Mouse (Mus musculus) spleen, adult 2 months (tissue): ENCODE data around the gene Zfp97. TPM values are rescaled to one million over a fixed set of nuclear protein-coding genes. Genes with fewer than 3 reads are reported as not detected.
"Not testable (repeated sequence)": the region's sequence is repeated elsewhere in the genome, so short reads cannot be mapped to it uniquely, and the experiment has no call there.

Experiments
- DNase-seq, 2 experiments: peaks; one replicate each; pipeline versions ENCODE4 v3.0.0 to v3.0.0-alpha.2; 2012 to 2021; ENCODE audit warnings: low spot score in 2 of 2, low read depth in 1 of 2
- H3K27ac ChIP-seq: fragments of 200-500 bp; 2 replicates; pipeline ENCODE4 v1.5.1; 2012; ENCODE audit warnings: low read length, inconsistent platforms; ENCODE audit not compliant: insufficient read depth
- H3K27me3 ChIP-seq: fragments of 200-500 bp; 2 replicates; pipeline ENCODE4 v1.6.1; 2012; ENCODE audit warnings: mild to moderate bottlenecking, moderate library complexity, low read length, inconsistent platforms; ENCODE audit not compliant: control insufficient read depth, insufficient read depth
- H3K36me3 ChIP-seq: fragments of 200-500 bp; 2 replicates; pipeline ENCODE4 v1.6.1; 2012; ENCODE audit warnings: mild to moderate bottlenecking, low read length, inconsistent platforms; ENCODE audit not compliant: control insufficient read depth, insufficient read depth
- H3K4me1 ChIP-seq: fragments of 200-500 bp; 2 replicates; pipeline ENCODE4 v1.6.1; 2011; ENCODE audit warnings: inconsistent platforms; ENCODE audit not compliant: control insufficient read depth, insufficient read depth, insufficient read length
- H3K4me3 ChIP-seq: fragments of 200-500 bp; 2 replicates; pipeline ENCODE4 v1.5.1; 2011; ENCODE audit warnings: mild to moderate bottlenecking, inconsistent platforms; ENCODE audit not compliant: insufficient read depth, insufficient read length; ENCODE audit errors: extremely low read depth
- CTCF ChIP-seq: fragments of 200-500 bp; IDR thresholded peaks from 2 replicates; pipeline ENCODE4 v1.5.1; 2011; ENCODE audit warnings: mild to moderate bottlenecking, inconsistent platforms; ENCODE audit not compliant: insufficient read depth, insufficient read length, insufficient replicate concordance; ENCODE audit errors: extremely low read depth
- POLR2A ChIP-seq: fragments of 200-500 bp; IDR thresholded peaks from 2 replicates; pipeline ENCODE4 v1.6.1; 2011; ENCODE audit warnings: low read depth, low read length, inconsistent platforms
- WGBS: fragments of 180-500 bp; shearing (Covaris S2); methylation state at CpG from one replicate; pipeline ENCODE4 v1.1.7; 2018; 5-methylcytosine and 5-hydroxymethylcytosine counted together
- polyA plus RNA-seq: library from polyadenylated mRNA; depleted of rRNA; stranded (reverse); fragments of >200 nt; gene quantifications from 2 replicates; pipeline ENCODE4 v1.2.3, GENCODE M21; 2012; rRNA removed

The Zfp97 gene
- 0.22 and 0.39 TPM in 2 replicates for polyA plus RNA-seq

GRCm38 (mm10) chr17:17120830-17121502 is at the start of gene Zfp97:
Gene Zfp97 (plus strand): TSS chr17:17121415.
- no CpG with 5 or more reads among the region's 8 CpGs for WGBS
- not testable (repeated sequence) for H3K36me3 ChIP-seq, H3K27me3 ChIP-seq, H3K27ac ChIP-seq, DNase-seq, H3K4me3 ChIP-seq, H3K4me1 ChIP-seq

- not testable (repeated sequence) for DNase-seq, H3K4me1 ChIP-seq, H3K36me3 ChIP-seq, H3K4me3 ChIP-seq, H3K27ac ChIP-seq, H3K27me3 ChIP-seq
- WGBS, result no CpG with 5 or more reads among the region's 8 CpGs
These were observed 57.7 kb downstream of the Zfp97 start for GRCm38 (mm10) chr17:17178757-17179413.

GRCm38 (mm10) chr17:17194761-17195160 is 73.5 kb downstream of the Zfp97 start:
- not testable (repeated sequence) for H3K27ac ChIP-seq, DNase-seq, H3K4me1 ChIP-seq, H3K4me3 ChIP-seq, H3K36me3 ChIP-seq, H3K27me3 ChIP-seq

- no peak overlapping the region for H3K27ac ChIP-seq
- no peak for DNase-seq
- TF ChIP-seq POLR2A (no peak), CTCF (no peak)
- no peaks in the 10 kb centered on the region for H3K4me1 ChIP-seq
- H3K27me3 ChIP-seq, result no peaks in the 10 kb centered on the region
- no peak overlapping the region for H3K4me3 ChIP-seq
- peaks cover 2% of the 10 kb centered on the region; the same call in 1 of the 2 replicates for H3K36me3 ChIP-seq
These were observed 74.0 kb downstream of the Zfp97 start for GRCm38 (mm10) chr17:17195178-17195577.

- not testable (repeated sequence) for H3K36me3 ChIP-seq, DNase-seq, H3K4me1 ChIP-seq, H3K27me3 ChIP-seq, H3K27ac ChIP-seq, H3K4me3 ChIP-seq
- WGBS, result 94% methylated on average over 3 of the region's 3 CpGs
These were observed 74.9 kb downstream of the Zfp97 start for GRCm38 (mm10) chr17:17196111-17196510.

Other genes starting within 250 kb of the Zfp97 start
- gene Zfp960, start 57.3 kb upstream of the Zfp97 start, polyA plus RNA-seq, result 0.05 and 0.09 TPM in 2 replicates